Mouse (Mus musculus): Measurements from ENCODE around the gene Crhbp. TPM values are rescaled to one million over a fixed set of nuclear protein-coding genes. Genes with fewer than 3 reads are reported as not detected.

Crhbp gene
- 0.32 TPM for polyA plus RNA-seq (2012; fragmentation: generic; extraction: Trizol)

GRCm38 (mm10) chr13:95444824-95445223 is at the start of gene Crhbp:
TSS of gene Crhbp (minus strand) at chr13:95444924.
- H3K4me2 ChIP-seq (ENCODE audit: low read depth), result peak within 1 kb of the TSS; percentile 42
- H3ac ChIP-seq (ENCODE audit: control insufficient read depth, insufficient read length), result no peak within 1 kb of the TSS
- no peaks in the 10 kb centered on the region for H3K27me3 ChIP-seq (ENCODE audit: control insufficient read depth, insufficient read depth, insufficient read length)
- TF ChIP-seq E2F4 (IDR thresholded peaks at IDR 0.05; ENCODE audit: insufficient read depth) (no peak), TCF12 (IDR thresholded peaks at IDR 0.05; ENCODE audit: insufficient read depth, poor library complexity, severe bottlenecking) (no peak), MAX (IDR thresholded peaks at IDR 0.05; ENCODE audit: low read depth) (no peak), TCF3 (IDR thresholded peaks at IDR 0.05; ENCODE audit: insufficient read length, low read depth) (no peak), REST (IDR thresholded peaks at IDR 0.05; ENCODE audit: insufficient read depth, insufficient read length) (no peak), MYOG (IDR thresholded peaks at IDR 0.05; ENCODE audit: control insufficient read depth in 1 of 3, insufficient read depth in 1 of 3, insufficient read length in 2 of 3, low read depth in 2 of 3) (no peak), CEBPB (IDR thresholded peaks at IDR 0.05; ENCODE audit: insufficient read depth, poor library complexity, severe bottlenecking) (no peak), USF1 (IDR thresholded peaks at IDR 0.05; ENCODE audit: low read depth) (no peak), MYOD1 (IDR thresholded peaks at IDR 0.05; ENCODE audit: control insufficient read depth in 1 of 3, insufficient read length in 2 of 3, low read depth in 2 of 3) (no peak), SRF (IDR thresholded peaks at IDR 0.05; ENCODE audit: control insufficient read depth, insufficient read length, low read depth) (no peak), POLR2A (IDR thresholded peaks at IDR 0.05; ENCODE audit: insufficient read length, low read depth) (no peak), POLR2AphosphoS2 (IDR thresholded peaks at IDR 0.05; ENCODE audit: insufficient read length, low read depth) (no peak)
- no peaks in the 10 kb centered on the region for H3K36me3 ChIP-seq (ENCODE audit: control insufficient read depth, insufficient read depth)
- no peaks in the 10 kb centered on the region for H3K79me2 ChIP-seq (ENCODE audit: control insufficient read depth, insufficient read depth)
- H3K4me3 ChIP-seq, result no peak within 1 kb of the TSS

DNA sequence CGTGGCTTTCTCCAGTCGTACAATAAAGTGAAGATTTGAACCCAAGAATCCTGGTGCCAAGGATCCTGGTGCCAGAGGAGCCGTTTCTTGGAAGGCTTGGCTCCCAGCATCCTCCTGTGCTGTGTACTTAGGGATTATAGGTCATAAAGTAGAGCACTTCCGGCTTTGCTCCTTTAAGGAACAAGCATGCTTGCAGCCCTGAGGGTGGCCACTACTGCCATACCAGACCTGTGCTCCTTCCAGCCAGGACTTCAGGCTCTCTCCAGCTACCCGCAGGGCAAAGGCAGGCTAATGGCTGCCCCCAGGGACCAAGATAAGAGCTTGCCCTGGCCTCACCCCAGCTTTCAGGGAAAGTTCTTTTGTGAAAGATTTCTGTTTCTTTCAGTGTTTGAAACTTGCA is 48.6 kb upstream of the Crhbp start:
- Histone ChIP-seq H3ac (ENCODE audit: control insufficient read depth, insufficient read length) (no peak overlapping the region), H3K4me2 (ENCODE audit: low read depth) (no peak overlapping the region), H3K27me3 (ENCODE audit: control insufficient read depth, insufficient read depth, insufficient read length) (no peaks in the 10 kb centered on the region), H3K36me3 (ENCODE audit: control insufficient read depth, insufficient read depth) (no peaks in the 10 kb centered on the region), H3K4me3 (no peak overlapping the region), H3K79me2 (ENCODE audit: control insufficient read depth, insufficient read depth) (no peaks in the 10 kb centered on the region)
- TF ChIP-seq USF1 (IDR thresholded peaks at IDR 0.05; ENCODE audit: low read depth) (no peak), CEBPB (IDR thresholded peaks at IDR 0.05; ENCODE audit: insufficient read depth, poor library complexity, severe bottlenecking) (no peak)

GRCm38 (mm10) chr13:95491327-95491726 is 46.6 kb upstream of the Crhbp start:
- H3K36me3 ChIP-seq (ENCODE audit: control insufficient read depth, insufficient read depth), result no peaks in the 10 kb centered on the region
- no peak overlapping the region for H3K4me2 ChIP-seq (ENCODE audit: low read depth)
- H3K79me2 ChIP-seq (ENCODE audit: control insufficient read depth, insufficient read depth), result no peaks in the 10 kb centered on the region
- TF ChIP-seq MAX (IDR thresholded peaks at IDR 0.05; ENCODE audit: low read depth), result no peak
- TF ChIP-seq CEBPB (IDR thresholded peaks at IDR 0.05; ENCODE audit: insufficient read depth, poor library complexity, severe bottlenecking), result no peak
- no peak for TF ChIP-seq POLR2A (IDR thresholded peaks at IDR 0.05; ENCODE audit: insufficient read length, low read depth)
- no peak for TF ChIP-seq USF1 (IDR thresholded peaks at IDR 0.05; ENCODE audit: low read depth)
- TF ChIP-seq REST (IDR thresholded peaks at IDR 0.05; ENCODE audit: insufficient read depth, insufficient read length), result no peak
- TF ChIP-seq TCF3 (IDR thresholded peaks at IDR 0.05; ENCODE audit: insufficient read length, low read depth), result no peak
- TF ChIP-seq TCF12 (IDR thresholded peaks at IDR 0.05; ENCODE audit: insufficient read depth, poor library complexity, severe bottlenecking), result no peak
- TF ChIP-seq MYOD1 (IDR thresholded peaks at IDR 0.05; ENCODE audit: control insufficient read depth in 1 of 3, insufficient read length in 2 of 3, low read depth in 2 of 3), result no peak
- TF ChIP-seq MYOG (IDR thresholded peaks at IDR 0.05; ENCODE audit: control insufficient read depth in 1 of 3, insufficient read depth in 1 of 3, insufficient read length in 2 of 3, low read depth in 2 of 3), result no peak
- TF ChIP-seq POLR2AphosphoS2 (IDR thresholded peaks at IDR 0.05; ENCODE audit: insufficient read length, low read depth), result no peak
- TF ChIP-seq E2F4 (IDR thresholded peaks at IDR 0.05; ENCODE audit: insufficient read depth), result no peak
- no peak for TF ChIP-seq SRF (IDR thresholded peaks at IDR 0.05; ENCODE audit: control insufficient read depth, insufficient read length, low read depth)
- no peak overlapping the region for H3ac ChIP-seq (ENCODE audit: control insufficient read depth, insufficient read length)
- H3K27me3 ChIP-seq (ENCODE audit: control insufficient read depth, insufficient read depth, insufficient read length), result no peaks in the 10 kb centered on the region
- no peak overlapping the region for H3K4me3 ChIP-seq

GRCm38 (mm10) chr13:95484664-95485063 is 39.9 kb upstream of the Crhbp start:
- H3ac ChIP-seq (ENCODE audit: control insufficient read depth, insufficient read length), result no peak overlapping the region
- H3K4me2 ChIP-seq (ENCODE audit: low read depth), result no peak overlapping the region
- no peak for TF ChIP-seq USF1 (IDR thresholded peaks at IDR 0.05; ENCODE audit: low read depth)
- no peak for TF ChIP-seq MAX (IDR thresholded peaks at IDR 0.05; ENCODE audit: low read depth)
- TF ChIP-seq POLR2A (IDR thresholded peaks at IDR 0.05; ENCODE audit: insufficient read length, low read depth), result no peak
- no peak for TF ChIP-seq TCF12 (IDR thresholded peaks at IDR 0.05; ENCODE audit: insufficient read depth, poor library complexity, severe bottlenecking)
- TF ChIP-seq MYOG (IDR thresholded peaks at IDR 0.05; ENCODE audit: control insufficient read depth in 1 of 3, insufficient read depth in 1 of 3, insufficient read length in 2 of 3, low read depth in 2 of 3), result no peak
- TF ChIP-seq TCF3 (IDR thresholded peaks at IDR 0.05; ENCODE audit: insufficient read length, low read depth), result no peak
- H3K4me3 ChIP-seq, result no peak overlapping the region
- H3K36me3 ChIP-seq (ENCODE audit: control insufficient read depth, insufficient read depth), result no peaks in the 10 kb centered on the region
- no peaks in the 10 kb centered on the region for H3K79me2 ChIP-seq (ENCODE audit: control insufficient read depth, insufficient read depth)
- H3K27me3 ChIP-seq (ENCODE audit: control insufficient read depth, insufficient read depth, insufficient read length), result no peaks in the 10 kb centered on the region

- no peak for TF ChIP-seq MYOD1 (IDR thresholded peaks at IDR 0.05; ENCODE audit: control insufficient read depth in 1 of 3, insufficient read length in 2 of 3, low read depth in 2 of 3)
- no peak for TF ChIP-seq CEBPB (IDR thresholded peaks at IDR 0.05; ENCODE audit: insufficient read depth, poor library complexity, severe bottlenecking)
- no peak for TF ChIP-seq TCF12 (IDR thresholded peaks at IDR 0.05; ENCODE audit: insufficient read depth, poor library complexity, severe bottlenecking)
- TF ChIP-seq USF1 (IDR thresholded peaks at IDR 0.05; ENCODE audit: low read depth), result no peak
- H3K27me3 ChIP-seq (ENCODE audit: control insufficient read depth, insufficient read depth, insufficient read length), result no peaks in the 10 kb centered on the region
- no peaks in the 10 kb centered on the region for H3K36me3 ChIP-seq (ENCODE audit: control insufficient read depth, insufficient read depth)
- no peaks in the 10 kb centered on the region for H3K79me2 ChIP-seq (ENCODE audit: control insufficient read depth, insufficient read depth)
- H3K4me2 ChIP-seq (ENCODE audit: low read depth), result no peak overlapping the region
- H3ac ChIP-seq (ENCODE audit: control insufficient read depth, insufficient read length), result no peak overlapping the region
- no peak overlapping the region for H3K4me3 ChIP-seq
These were observed 36.7 kb upstream of the Crhbp start for GRCm38 (mm10) chr13:95481428-95481827.

All from myocyte (in vitro differentiated cells).